Mouse (Mus musculus) forebrain, embryonic 16.5 days (tissue): Measurements from ENCODE around the gene Hoxb7. TPM values are rescaled to one million over a fixed set of nuclear protein-coding genes. Genes with fewer than 3 reads are reported as not detected.

ENCODE experiments used
- ATAC-seq: fragments of 200-750 bp; cut with Nextera tagmentation; 2 replicates; pipeline ENCODE4 v1.8.0; 2017; ENCODE audit warnings: mild to moderate bottlenecking, moderate library complexity
- H3K27ac ChIP-seq: fragments of 300-500 bp; sonication (generic); 2 replicates; pipeline ENCODE4 v1.5.1; 2014; ENCODE audit warnings: low read length, control low read depth
- H3K27me3 ChIP-seq: fragments of 300-500 bp; sonication (generic); replicated peaks from 2 replicates; pipeline ENCODE4 v1.6.1; 2014; ENCODE audit warnings: low read length; ENCODE audit not compliant: control insufficient read depth, insufficient read depth
- H3K36me3 ChIP-seq: fragments of 300-500 bp; sonication (generic); 2 replicates; pipeline ENCODE4 v1.6.1; 2014; ENCODE audit not compliant: control insufficient read depth, insufficient read depth
- H3K4me1 ChIP-seq: fragments of 300-500 bp; sonication (generic); replicated peaks from 2 replicates; pipeline ENCODE4 v1.6.1; 2014; ENCODE audit warnings: low read length; ENCODE audit not compliant: control insufficient read depth, insufficient read depth
- H3K4me2 ChIP-seq: fragments of 300-500 bp; sonication (generic); 2 replicates; pipeline ENCODE4 v1.6.1; 2014; ENCODE audit warnings: mild to moderate bottlenecking, low read length, control low read depth
- H3K4me3 ChIP-seq: fragments of 300-500 bp; sonication (generic); replicated peaks from 2 replicates; pipeline ENCODE4 v1.5.1; 2014; ENCODE audit warnings: mild to moderate bottlenecking, low read length, control low read depth
- H3K9ac ChIP-seq: fragments of 300-500 bp; sonication (generic); replicated peaks from 2 replicates; pipeline ENCODE4 v1.6.1; 2014; ENCODE audit warnings: low read depth, low read length, control low read depth
- H3K9me3 ChIP-seq: fragments of 300-500 bp; sonication (generic); 2 replicates; pipeline ENCODE4 v1.6.1; 2016; ENCODE audit warnings: low read length; ENCODE audit not compliant: control insufficient read depth
- WGBS: fragments of 180-500 bp; shearing (Covaris S2); extraction: QIAGEN DNeasy Blood & Tissue Kit; methylation state at CpG from one replicate; pipeline ENCODE4 v1.1.7; 2014; 5-methylcytosine and 5-hydroxymethylcytosine counted together
- polyA plus RNA-seq: library from polyadenylated mRNA; unstranded; fragments of >200 nt; fragmentation: Nextera tagmentation; extraction: Ambion mirVana; gene quantifications from 2 replicates; pipeline ENCODE4 v1.2.1, GENCODE M21; 2015

Gene Hoxb7
- polyA plus RNA-seq = not detected in 2 replicates

GRCm38 (mm10) chr11:96285771-96286738 is at the start of gene Hoxb7:
Hoxb7 (plus strand) TSS chr11:96286623.
- H3K9me3 ChIP-seq = no peaks in the 10 kb centered on the region
- no peak within 1 kb of the TSS for H3K27ac ChIP-seq
- no peak within 1 kb of the TSS for H3K4me3 ChIP-seq
- WGBS = 2% methylated on average over 42 of the region's 43 CpGs
- no peak for ATAC-seq
- H3K4me2 ChIP-seq = peak within 1 kb of the TSS; percentile 2; the same call in 1 of the 2 replicates
- H3K27me3 ChIP-seq = peaks cover 86% of the 10 kb centered on the region
- H3K36me3 ChIP-seq = no peaks in the 10 kb centered on the region
- no peak within 1 kb of the TSS for H3K9ac ChIP-seq
- H3K4me1 ChIP-seq = peaks cover 4% of the 10 kb centered on the region; the same call in 1 of the 2 replicates

- no peak overlapping the region for H3K27ac ChIP-seq
- H3K9ac ChIP-seq = no peak overlapping the region
- no peaks in the 10 kb centered on the region for H3K36me3 ChIP-seq
- peaks cover 25% of the 10 kb centered on the region for H3K27me3 ChIP-seq
- H3K4me2 ChIP-seq = no peak overlapping the region
- ATAC-seq = no peak
- no peaks in the 10 kb centered on the region for H3K9me3 ChIP-seq
- WGBS = 2% methylated on average over 7 of the region's 7 CpGs
- no peak overlapping the region for H3K4me3 ChIP-seq
- H3K4me1 ChIP-seq = no peaks in the 10 kb centered on the region
These were observed 46.2 kb upstream of the Hoxb7 start for GRCm38 (mm10) chr11:96240211-96240610.

GRCm38 (mm10) chr11:96250901-96251300 is 35.5 kb upstream of the Hoxb7 start:
- Histone ChIP-seq H3K27ac (no peak overlapping the region), H3K4me2 (no peak overlapping the region), H3K36me3 (no peaks in the 10 kb centered on the region), H3K4me3 (no peak overlapping the region), H3K9ac (no peak overlapping the region), H3K27me3 (peaks cover 81% of the 10 kb centered on the region), H3K9me3 (peaks cover 3% of the 10 kb centered on the region; the same call in 1 of the 2 replicates), H3K4me1 (no peaks in the 10 kb centered on the region)
- 1% methylated on average over 14 of the region's 14 CpGs for WGBS
- ATAC-seq = no peak

- H3K9me3 ChIP-seq = peaks cover 3% of the 10 kb centered on the region; the same call in 1 of the 2 replicates
- H3K27me3 ChIP-seq = peaks cover 85% of the 10 kb centered on the region
- WGBS = 2% methylated on average over 46 of the region's 46 CpGs
- no peak overlapping the region for H3K4me2 ChIP-seq
- H3K4me3 ChIP-seq = no peak overlapping the region
- no peak overlapping the region for H3K27ac ChIP-seq
- H3K4me1 ChIP-seq = no peaks in the 10 kb centered on the region
- H3K9ac ChIP-seq = no peak overlapping the region
- H3K36me3 ChIP-seq = no peaks in the 10 kb centered on the region
- ATAC-seq = no peak
These were observed 34.9 kb upstream of the Hoxb7 start for GRCm38 (mm10) chr11:96251480-96252031.

GRCm38 (mm10) chr11:96252541-96253120 is 33.8 kb upstream of the Hoxb7 start:
- Histone ChIP-seq H3K4me2 (no peak overlapping the region), H3K4me3 (no peak overlapping the region)
- WGBS = 4% methylated on average over 12 of the region's 12 CpGs

GRCm38 (mm10) chr11:96254221-96254620 is 32.2 kb upstream of the Hoxb7 start:
- 1% methylated on average over 11 of the region's 11 CpGs for WGBS
- H3K4me1 ChIP-seq = no peaks in the 10 kb centered on the region
- H3K4me2 ChIP-seq = no peak overlapping the region
- no peaks in the 10 kb centered on the region for H3K36me3 ChIP-seq
- H3K9me3 ChIP-seq = peaks cover 3% of the 10 kb centered on the region; the same call in 1 of the 2 replicates
- ATAC-seq = no peak
- no peak overlapping the region for H3K27ac ChIP-seq
- H3K27me3 ChIP-seq = peaks cover 94% of the 10 kb centered on the region
- H3K4me3 ChIP-seq = no peak overlapping the region
- H3K9ac ChIP-seq = no peak overlapping the region

More at GRCm38 (mm10) chr11:96252541-96253120, 33.8 kb upstream of the Hoxb7 start:
- Histone ChIP-seq H3K4me1 (no peaks in the 10 kb centered on the region), H3K27ac (no peak overlapping the region), H3K9ac (no peak overlapping the region), H3K9me3 (peaks cover 3% of the 10 kb centered on the region; the same call in 1 of the 2 replicates), H3K36me3 (no peaks in the 10 kb centered on the region), H3K27me3 (peaks cover 85% of the 10 kb centered on the region)
- no peak for ATAC-seq

GRCm38 (mm10) chr11:96255111-96255995 is 31.1 kb upstream of the Hoxb7 start:
- H3K4me1 ChIP-seq = no peaks in the 10 kb centered on the region
- no peak overlapping the region for H3K4me3 ChIP-seq
- H3K9ac ChIP-seq = no peak overlapping the region
- peaks cover 94% of the 10 kb centered on the region for H3K27me3 ChIP-seq
- H3K36me3 ChIP-seq = no peaks in the 10 kb centered on the region
- WGBS = under 1% methylated on average over 39 of the region's 39 CpGs
- no peaks in the 10 kb centered on the region for H3K9me3 ChIP-seq
- H3K4me2 ChIP-seq = no peak overlapping the region
- no peak overlapping the region for H3K27ac ChIP-seq
- ATAC-seq = no peak

- no peak overlapping the region for H3K27ac ChIP-seq
- H3K27me3 ChIP-seq = peaks cover 94% of the 10 kb centered on the region
- no peaks in the 10 kb centered on the region for H3K36me3 ChIP-seq
- no peaks in the 10 kb centered on the region for H3K9me3 ChIP-seq
- H3K9ac ChIP-seq = no peak overlapping the region
- H3K4me1 ChIP-seq = no peaks in the 10 kb centered on the region
- WGBS = under 1% methylated on average over 14 of the region's 14 CpGs
- H3K4me3 ChIP-seq = no peak overlapping the region
- no peak overlapping the region for H3K4me2 ChIP-seq
- no peak for ATAC-seq
These were observed 30.4 kb upstream of the Hoxb7 start for GRCm38 (mm10) chr11:96255996-96256445.
